Mouse (Mus musculus) liver, adult 2 months (tissue): ENCODE measurements at regions not wholly inside any gene's neighbourhood (a gene's known extent, or its start where the extent isn't known, plus 50 kb on each side); places are given as distances from the start of the nearest gene placed in this dataset.

ENCODE experiments used
- CTCF ChIP-seq: fragments of 200-500 bp; IDR thresholded peaks from 2 replicates; pipeline ENCODE4 v1.5.1; 2011; ENCODE audit warnings: low read depth, low read length, control low read depth
- POLR2A ChIP-seq: fragments of 200-500 bp; IDR thresholded peaks from 2 replicates; pipeline ENCODE4 v1.6.1; 2011; ENCODE audit warnings: low read length, control low read depth; ENCODE audit not compliant: insufficient read depth; ENCODE audit errors: extremely low read depth

- TF ChIP-seq CTCF (no peak), POLR2A (no peak)
Observed at GRCm38 (mm10) chr3:154424589-154424988, 94.1 kb upstream of the Lhx8 start.
